Mouse (Mus musculus): ENCODE measurements around the gene Olfr1360. TPM values are rescaled to one million over a fixed set of nuclear protein-coding genes. Genes with fewer than 3 reads are reported as not detected.
"Not testable (repeated sequence)": the region's sequence is repeated elsewhere in the genome, so short reads cannot be mapped to it uniquely, and the experiment has no call there.

Gene Olfr1360
- total RNA-seq (2021), result not detected

DNA sequence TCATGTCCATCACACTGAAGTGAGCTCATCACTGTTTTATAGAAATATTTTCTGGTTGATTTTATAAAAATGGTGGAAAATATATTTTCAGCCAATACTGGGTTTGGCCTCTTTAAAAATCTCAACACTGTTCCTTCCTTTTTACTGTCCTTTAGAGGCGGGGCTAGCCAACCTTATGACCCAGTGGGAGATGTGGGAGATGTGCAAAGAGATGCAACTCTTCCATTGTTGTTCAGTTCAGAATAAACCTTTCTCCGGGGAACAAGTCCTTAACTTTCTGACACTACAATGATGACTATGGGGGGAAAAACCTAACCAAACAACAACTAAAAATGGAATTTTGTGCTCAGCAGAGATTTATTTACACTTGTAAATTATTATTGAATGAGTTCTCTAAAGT lies at the start of gene Olfr1360:
Gene Olfr1360 (minus strand): TSS at position 101 of the 400 bp plus-strand sequence.
- intact Hi-C loops (cut with DNase I), result no loop called here

DNA sequence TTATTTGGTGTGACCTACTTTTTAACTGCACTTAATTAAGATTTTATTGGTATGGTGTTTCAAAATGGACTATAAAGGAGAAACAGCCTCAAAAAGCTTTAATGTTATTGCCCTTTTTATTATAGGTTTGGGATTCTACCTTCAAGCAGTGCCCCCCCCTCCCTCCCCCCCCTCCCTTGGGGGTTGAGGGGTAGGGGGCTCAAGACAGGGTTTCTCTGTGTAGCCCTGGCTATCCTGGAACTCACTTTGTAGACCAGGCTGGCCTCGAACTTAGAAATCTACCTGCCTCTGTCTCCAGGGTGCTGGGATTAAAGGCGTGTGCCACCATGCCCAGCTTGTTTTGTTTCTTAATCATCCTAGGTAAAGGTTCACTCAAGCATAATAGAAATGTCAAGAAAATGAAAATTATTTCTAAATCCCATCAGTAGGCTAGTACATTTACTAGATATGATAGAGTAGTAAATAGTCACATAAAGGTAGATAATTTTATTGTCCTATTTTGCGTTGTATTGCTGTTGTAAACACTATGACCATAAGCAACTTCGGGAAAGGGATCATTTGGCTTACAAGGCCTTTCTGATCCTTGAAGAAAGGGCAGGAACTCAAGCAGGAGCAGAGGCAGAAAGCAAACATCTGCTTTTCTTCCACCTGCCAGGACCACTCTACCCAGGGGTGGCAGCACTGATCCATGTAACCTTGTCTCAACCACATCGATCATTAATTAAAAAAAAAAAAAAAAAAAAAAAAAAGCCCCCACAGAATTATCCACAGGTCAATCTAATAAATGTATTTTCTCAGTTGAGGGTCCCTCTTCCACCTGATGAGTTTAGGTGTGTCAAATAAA lies 46.0 kb upstream of the Olfr1360 start:
- intact Hi-C loops (cut with DNase I), result no loop called here
- no peak for DNase-seq

More for the DNA sequence above, at the start of gene Olfr1360:
- no peak for DNase-seq

- peak; percentile 26 for DNase-seq
- intact Hi-C loops (cut with DNase I), result no loop called here
These were observed 45.2 kb upstream of the Olfr1360 start for GRCm38 (mm10) chr13:21722373-21722925.

DNA sequence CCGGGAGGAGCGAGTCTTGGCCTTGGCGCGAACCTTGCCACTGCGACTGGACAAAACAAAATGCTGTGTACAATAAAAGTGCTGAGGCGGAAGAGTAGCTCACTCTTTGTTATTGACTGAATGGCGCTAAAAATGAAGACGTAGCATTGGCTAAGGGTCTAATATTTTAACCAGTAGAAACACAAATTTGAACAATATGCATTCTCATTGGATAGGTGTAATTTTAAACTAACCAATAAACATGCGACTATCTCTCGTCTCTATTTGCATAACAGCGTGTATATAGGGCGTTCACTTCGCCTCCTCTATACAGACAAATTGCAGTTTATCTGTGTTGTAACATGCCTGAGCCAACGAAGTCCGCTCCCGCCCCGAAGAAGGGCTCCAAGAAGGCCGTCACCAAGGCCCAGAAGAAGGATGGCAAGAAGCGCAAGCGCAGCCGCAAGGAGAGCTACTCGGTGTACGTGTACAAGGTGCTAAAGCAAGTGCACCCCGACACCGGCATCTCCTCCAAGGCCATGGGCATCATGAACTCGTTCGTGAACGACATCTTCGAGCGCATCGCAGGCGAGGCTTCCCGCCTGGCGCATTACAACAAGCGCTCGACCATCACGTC lies 44.7 kb upstream of the Olfr1360 start, which contains the start of gene Hist1h2bm:
Gene Hist1h2bm (plus strand): TSS at position 288 of the 616 bp plus-strand sequence.
- peak; percentile 60 for DNase-seq
- intact Hi-C loops (cut with DNase I), result not testable (repeated sequence)

GRCm38 (mm10) chr13:21721107-21721756 lies 44.0 kb upstream of the Olfr1360 start:
- DNase-seq; intact Hi-C loops (cut with DNase I): not testable (repeated sequence)

DNA sequence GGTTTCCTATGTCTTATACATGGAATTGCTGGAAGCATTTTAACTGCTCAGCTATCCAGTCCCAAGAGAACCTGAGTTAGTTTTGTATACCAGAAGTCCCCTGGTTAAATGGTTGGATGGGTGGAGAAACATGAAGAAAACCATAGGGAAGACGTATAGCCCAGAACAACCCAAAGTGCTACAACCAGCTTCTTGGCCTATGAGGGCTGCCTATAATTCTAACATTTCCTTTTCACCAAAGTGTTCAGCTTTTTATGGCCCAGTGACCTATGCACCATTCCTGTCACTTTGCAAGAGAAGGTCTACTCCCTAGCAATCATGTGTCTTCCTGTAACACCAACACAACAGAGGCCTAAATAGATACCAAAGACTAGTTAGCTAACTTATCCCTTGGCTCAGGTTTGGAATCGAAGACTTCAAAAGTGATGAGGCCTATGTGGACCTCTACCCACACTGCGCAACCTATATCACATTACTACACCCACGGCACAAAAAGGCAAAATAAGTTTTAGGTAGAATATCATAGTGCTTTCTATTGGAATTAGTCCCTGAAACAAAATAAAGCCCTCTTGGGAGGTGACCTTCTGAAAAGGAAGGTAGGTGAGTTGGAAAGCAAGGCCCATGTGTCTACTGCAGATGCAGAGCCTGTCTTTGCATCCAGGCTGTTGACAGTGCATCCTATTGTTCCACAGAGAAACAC lies 41.3 kb upstream of the Olfr1360 start:
- DNase-seq, result no peak
- intact Hi-C loops (cut with DNase I), result no loop called here

GRCm38 (mm10) chr13:21717397-21718357 lies 40.5 kb upstream of the Olfr1360 start, which contains the start of gene Hist1h3h:
Gene Hist1h3h, plus strand, starts transcription at chr13:21717659.
- DNase-seq, result peak; percentile 83
- intact Hi-C loops (cut with DNase I), result not testable (repeated sequence)

- intact Hi-C loops (cut with DNase I), result not testable (repeated sequence)
These were observed 39.6 kb upstream of the Olfr1360 start for GRCm38 (mm10) chr13:21716540-21717391.

GRCm38 (mm10) chr13:21715864-21716539 lies 38.8 kb upstream of the Olfr1360 start, which contains the start of the genes Hist1h2bl and Hist1h2ai:
Gene Hist1h2bl, minus strand, starts transcription at chr13:21716143.
Gene Hist1h2ai, plus strand, starts transcription at chr13:21716422.
- DNase-seq, result peak; percentile 74
- intact Hi-C loops (cut with DNase I), result not testable (repeated sequence)

More at GRCm38 (mm10) chr13:21716540-21717391, 39.6 kb upstream of the Olfr1360 start:
- DNase-seq, result not testable (repeated sequence)

DNA sequence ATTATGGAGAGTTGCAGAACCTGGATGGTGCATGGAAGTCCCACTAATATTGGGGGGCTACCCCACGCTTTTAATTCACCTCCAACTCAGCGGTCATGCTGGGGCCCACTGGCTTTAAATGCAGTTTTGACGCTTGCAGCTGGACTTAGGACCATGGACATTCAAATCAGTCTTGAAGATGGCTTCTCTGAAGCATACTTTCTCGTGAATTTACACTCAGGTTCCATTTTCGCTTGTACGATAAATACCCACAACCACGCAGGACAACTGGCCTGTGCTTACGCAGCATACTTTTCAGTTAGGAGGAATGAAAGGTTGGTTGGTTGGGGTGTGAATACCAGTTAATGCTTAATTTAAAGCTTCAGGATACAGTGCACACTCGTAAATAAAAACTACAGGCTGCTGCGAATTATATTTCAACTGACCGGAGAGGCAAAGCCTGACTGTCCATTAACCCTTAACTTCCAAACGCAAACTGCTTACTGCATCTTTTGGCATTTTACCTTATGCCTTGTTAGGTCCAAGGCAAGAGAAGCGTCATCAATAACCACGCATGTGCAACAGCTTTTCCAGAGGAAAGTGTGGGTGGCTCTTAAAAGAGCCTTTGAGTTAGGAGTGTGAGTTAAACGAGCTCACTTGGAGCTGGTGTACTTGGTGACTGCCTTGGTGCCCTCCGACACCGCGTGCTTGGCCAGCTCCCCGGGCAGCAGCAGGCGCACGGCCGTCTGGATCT lies 38.1 kb upstream of the Olfr1360 start:
- intact Hi-C loops (cut with DNase I), result no loop called here
- DNase-seq, result peak; percentile 14

DNA sequence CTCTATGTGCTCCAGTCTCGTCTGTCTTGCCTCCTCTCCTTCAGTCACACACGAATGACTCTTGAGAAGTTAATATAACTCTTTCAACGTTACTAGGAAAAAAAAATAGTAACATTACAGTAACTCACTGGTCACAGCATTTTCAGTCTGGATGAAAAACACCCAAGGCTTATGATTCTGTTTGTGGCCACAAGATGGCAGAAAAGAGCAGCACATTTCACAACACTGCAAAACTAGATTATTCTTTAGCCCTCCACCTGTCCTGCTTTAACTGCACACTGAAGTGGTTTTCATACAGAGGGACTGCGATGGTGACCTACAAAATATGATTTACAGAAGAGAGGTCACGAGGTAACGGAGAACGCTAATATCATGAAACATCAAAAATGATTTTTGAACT lies 37.5 kb upstream of the Olfr1360 start:
- peak; percentile 49 for DNase-seq
- intact Hi-C loops (cut with DNase I), result loop anchor here (5.0 kb wide), 1 partner anchor 1698 kb away; no protein-coding TSS in a partner anchor

- intact Hi-C loops (cut with DNase I), result loop anchor here (5.0 kb wide), 1 partner anchor 1701 kb away; no protein-coding TSS in a partner anchor
- no peak for DNase-seq
These were observed 34.5 kb upstream of the Olfr1360 start for GRCm38 (mm10) chr13:21711698-21712097.

- DNase-seq, result peak; percentile 69
- intact Hi-C loops (cut with DNase I), result loop anchor here (5.0 kb wide), 1 partner anchor 1701 kb away; no protein-coding TSS in a partner anchor
These were observed 33.8 kb upstream of the Olfr1360 start for GRCm38 (mm10) chr13:21710821-21711525.

DNA sequence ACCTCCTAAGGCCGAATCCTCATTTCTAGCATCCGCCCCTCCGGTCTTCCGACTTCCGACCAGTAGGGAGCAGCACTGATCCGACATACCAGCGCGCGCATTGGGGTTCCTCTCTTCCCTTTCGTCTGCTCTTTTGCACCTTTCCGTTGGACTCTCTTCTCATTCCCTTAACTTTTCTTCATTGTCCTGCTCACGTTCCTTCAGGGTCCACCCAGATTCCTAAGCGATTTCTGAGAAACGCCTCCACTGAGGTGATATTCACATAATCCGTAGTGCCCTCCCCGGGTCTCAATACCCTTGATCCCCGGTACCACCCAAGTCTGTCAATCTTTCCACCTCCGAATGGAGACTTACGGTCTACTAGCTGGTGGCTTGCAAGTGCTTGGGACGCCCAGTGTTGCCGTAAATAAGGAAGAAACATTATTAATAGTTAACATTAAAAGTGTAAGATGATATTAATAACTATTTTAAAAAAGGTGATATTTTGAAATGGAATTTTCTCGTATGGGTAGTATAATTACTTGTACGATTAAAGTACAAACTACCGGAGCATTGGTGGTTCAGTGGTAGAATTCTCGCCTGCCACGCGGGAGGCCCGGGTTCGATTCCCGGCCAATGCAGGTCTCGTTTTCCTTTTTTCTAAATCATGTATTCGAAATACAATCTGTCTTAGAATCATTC lies 33.0 kb upstream of the Olfr1360 start:
- peak; percentile 90 for DNase-seq
- intact Hi-C loops (cut with DNase I), result loop anchor here (5.0 kb wide), 1 partner anchor 1702 kb away; no protein-coding TSS in a partner anchor

DNA sequence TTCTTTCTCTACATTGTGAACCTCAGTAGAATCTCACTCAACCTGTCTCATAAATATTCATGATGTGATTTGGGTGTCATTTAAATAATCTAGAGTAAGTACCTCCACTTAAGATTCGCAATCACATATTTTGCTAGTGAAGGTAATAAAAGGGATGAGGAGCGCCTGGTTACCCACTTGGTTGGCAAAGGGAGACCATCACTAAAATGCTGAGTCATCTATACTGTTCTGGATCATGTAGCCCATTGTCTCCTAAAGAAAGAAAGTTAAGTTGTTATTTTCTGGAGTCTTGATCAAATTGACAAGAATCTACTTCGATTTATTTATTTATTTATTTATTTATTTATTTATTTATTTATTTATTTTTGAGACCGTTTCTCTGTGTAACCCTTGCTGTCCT lies 29.5 kb upstream of the Olfr1360 start:
- no peak for DNase-seq
- intact Hi-C loops (cut with DNase I), result no loop called here
